Mouse (Mus musculus) A20 (cell line): ENCODE results near the gene Tbc1d14.

Source experiments
- DNase-seq: peaks from one replicate; pipeline ENCODE4 v3.0.0-alpha.2; 2011; ENCODE audit warnings: low read depth, low spot score

Tbc1d14 gene

GRCm38 (mm10) chr5:36578982-36579381 lies 14.1 kb downstream of the Tbc1d14 start:
- DNase-seq, result no peak

GRCm38 (mm10) chr5:36576457-36576856 lies 16.6 kb downstream of the Tbc1d14 start:
- peak; percentile 33 for DNase-seq

GRCm38 (mm10) chr5:36575745-36576144 lies 17.3 kb downstream of the Tbc1d14 start:
- DNase-seq, result no peak

GRCm38 (mm10) chr5:36575227-36575626 lies 17.8 kb downstream of the Tbc1d14 start:
- DNase-seq, result no peak

DNA sequence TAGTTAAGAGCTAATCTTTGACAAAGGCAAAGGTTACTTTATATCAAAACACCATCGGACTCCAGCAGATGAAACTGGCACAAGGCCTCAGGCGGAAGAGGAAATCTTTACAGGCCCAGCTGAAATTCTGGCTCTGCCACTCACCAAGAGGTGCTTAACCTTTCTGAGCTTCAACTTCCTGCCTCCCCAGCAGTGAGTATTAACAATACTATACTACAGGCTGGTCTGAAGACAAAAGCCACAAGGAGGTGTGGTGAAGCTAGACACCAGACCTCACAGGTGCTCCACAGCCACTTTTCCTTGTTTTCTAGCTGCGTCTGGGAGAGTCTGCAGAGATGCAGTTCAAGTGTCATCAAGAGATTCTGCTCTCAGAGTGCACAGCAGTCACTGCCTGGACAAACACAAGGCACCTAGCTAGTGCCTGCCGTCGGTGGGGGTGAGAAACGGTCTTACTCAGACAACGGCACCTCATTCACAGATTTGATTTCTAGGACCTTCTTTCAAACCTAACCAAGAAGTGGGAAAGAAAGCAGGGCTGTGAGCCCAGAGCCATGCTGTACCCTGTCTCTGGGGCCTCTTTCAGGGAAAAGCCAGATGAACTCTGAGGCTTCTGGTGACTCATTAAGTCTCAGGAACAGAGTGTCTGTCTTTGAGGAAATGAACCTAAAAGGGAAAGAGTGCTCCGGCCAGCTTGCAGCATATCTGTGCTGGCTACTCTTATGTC lies 18.8 kb downstream of the Tbc1d14 start:
- DNase-seq, result peak; percentile 74

DNA sequence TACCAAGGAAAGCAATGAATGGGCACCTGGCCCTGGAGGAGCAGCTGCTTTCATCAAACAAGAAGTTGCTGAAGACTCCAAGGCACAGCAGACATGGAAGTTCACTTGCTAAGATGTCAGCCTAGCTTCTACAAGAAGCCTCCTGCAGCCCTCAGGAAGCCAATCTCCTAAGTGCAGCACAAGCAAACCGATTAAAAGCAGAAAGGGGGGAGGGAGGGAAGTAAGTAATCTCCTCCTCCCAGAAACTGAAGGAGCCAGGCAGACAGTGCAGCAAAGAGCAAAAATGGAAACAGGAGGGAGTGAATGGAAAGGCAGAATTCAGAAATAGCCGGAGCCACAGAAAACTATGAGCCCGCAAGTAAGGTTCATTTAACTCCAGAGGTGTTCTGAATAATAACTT lies 19.7 kb downstream of the Tbc1d14 start:
- no peak for DNase-seq

GRCm38 (mm10) chr5:36571371-36571770 lies 21.7 kb downstream of the Tbc1d14 start:
- DNase-seq, result no peak

- no peak for DNase-seq
Measured at GRCm38 (mm10) chr5:36570546-36571245, 22.4 kb downstream of the Tbc1d14 start.

- DNase-seq, result no peak
Measured at GRCm38 (mm10) chr5:36570098-36570497, 23.0 kb downstream of the Tbc1d14 start.

GRCm38 (mm10) chr5:36568118-36568517 lies 25.0 kb downstream of the Tbc1d14 start:
- DNase-seq, result no peak

GRCm38 (mm10) chr5:36567627-36568026 lies 25.4 kb downstream of the Tbc1d14 start:
- no peak for DNase-seq

- DNase-seq, result no peak
Measured at GRCm38 (mm10) chr5:36564530-36564929, 28.5 kb downstream of the Tbc1d14 start.

DNA sequence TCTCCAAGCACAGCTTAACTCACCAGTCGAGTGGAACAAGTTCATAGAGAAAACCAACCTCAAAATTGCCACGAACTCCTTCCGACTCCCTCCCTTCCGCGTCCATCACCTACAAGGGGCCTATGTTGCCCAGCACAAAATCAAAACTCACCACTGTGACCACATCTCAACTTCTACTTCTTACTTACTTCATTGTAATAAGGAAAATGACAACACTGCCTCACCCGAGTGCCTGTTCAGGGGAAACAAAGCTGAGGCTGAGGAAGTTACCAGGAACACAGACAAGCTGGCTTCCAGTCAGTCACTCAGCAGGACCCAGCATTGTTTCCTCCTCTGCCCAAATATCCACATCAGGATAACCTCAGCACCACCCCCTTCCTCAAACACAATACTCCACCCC lies 29.3 kb downstream of the Tbc1d14 start:
- DNase-seq, result peak; percentile 32

DNA sequence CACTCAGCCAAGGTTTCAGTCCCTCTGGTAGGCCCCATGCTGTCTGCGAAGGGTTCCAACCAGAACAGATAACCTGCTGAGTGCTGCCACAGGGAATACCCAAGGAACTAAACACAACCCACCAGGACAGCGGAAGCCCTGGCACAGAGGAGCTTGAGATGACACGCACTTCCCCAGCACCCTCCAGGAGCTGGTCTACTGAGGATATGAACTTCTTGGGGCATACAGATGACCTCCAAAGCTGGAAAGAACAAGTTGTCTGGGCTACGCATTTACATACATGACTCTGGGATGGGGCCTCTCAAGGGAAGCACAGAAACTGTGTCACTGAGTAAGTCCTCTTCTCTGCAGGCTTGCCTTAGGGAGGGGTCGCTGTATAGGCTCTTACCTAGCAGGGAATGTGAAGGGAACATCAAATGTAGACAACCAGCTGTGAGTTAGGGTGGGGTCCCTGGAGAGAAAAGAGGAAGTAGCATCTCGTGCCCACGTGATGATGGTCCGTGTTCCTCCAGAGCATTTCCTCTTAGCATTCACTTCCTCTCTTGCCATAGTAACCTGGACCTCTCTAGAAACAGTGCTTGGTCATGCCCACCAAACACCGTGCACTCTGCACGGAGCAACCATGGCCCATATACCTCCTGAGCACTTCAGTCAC lies 30.2 kb downstream of the Tbc1d14 start:
- peak; percentile 91 for DNase-seq

- DNase-seq, result no peak
Measured at GRCm38 (mm10) chr5:36561509-36561908, 31.6 kb downstream of the Tbc1d14 start.

- no peak for DNase-seq
Measured at GRCm38 (mm10) chr5:36560490-36560889, 32.6 kb downstream of the Tbc1d14 start.

DNA sequence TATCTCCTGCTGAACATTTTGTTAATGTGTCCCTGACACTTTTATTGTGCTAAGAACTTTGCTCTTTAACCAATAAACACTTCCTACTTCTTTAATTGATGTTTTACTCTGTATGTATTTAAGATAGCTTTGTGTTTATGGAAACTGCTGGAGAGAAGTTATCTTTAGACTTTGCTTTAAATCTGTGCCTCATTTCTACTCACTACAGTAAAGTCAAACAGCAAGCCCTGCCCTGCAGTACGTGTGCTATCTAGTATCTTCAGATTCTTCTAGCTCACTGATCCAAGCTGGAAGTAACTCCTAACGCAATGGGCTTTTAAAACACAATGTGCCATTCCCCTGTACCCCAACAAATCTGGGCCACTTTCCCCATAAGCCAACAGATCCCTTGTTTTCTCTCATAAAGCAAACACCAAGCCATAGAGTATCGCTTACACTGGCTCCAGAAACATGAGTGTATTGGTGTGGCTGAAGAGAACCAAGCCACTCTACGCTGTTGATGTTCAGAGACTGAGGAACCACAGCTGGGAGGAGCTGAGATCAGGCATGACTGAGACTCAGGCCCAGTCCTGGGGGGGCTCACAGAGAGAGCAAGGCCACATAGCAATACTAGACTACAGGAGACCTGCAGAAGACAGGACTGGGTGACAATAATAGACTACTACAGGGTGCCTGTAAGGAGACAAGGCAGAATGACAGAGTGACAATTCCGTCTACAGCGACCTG lies 33.4 kb downstream of the Tbc1d14 start:
- no peak for DNase-seq

- DNase-seq, result no peak
Measured at GRCm38 (mm10) chr5:36559106-36559505, 34.0 kb downstream of the Tbc1d14 start.

DNA sequence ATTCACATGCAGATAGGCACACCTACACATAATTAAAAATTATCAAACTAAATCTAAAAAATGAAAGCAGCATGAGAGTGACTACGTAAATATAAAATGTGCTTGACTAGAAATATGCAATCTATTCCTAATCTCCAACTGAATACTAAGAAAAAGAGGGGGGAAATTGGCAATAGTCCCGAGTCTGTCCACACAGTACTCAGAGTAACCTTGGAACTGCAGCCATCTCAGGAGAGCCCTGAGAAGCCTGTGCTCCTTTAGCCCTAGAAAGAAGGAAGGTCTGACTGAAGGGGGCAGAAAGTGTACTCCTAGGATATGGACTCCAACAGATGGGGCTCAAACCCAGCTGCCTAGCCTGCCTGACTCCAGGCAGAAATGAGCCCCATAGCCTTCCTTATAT lies 34.5 kb downstream of the Tbc1d14 start:
- no peak for DNase-seq

- no peak for DNase-seq
Measured at GRCm38 (mm10) chr5:36557584-36558308, 35.3 kb downstream of the Tbc1d14 start.

GRCm38 (mm10) chr5:36556906-36557305 lies 36.2 kb downstream of the Tbc1d14 start:
- DNase-seq, result no peak
